Mouse (Mus musculus): ENCODE results near the gene Banp. TPM values are rescaled to one million over a fixed set of nuclear protein-coding genes. Genes with fewer than 3 reads are reported as not detected.

The Banp gene
- polyA plus RNA-seq, 1 experiment from 2014 or later = 54.6 TPM

DNA sequence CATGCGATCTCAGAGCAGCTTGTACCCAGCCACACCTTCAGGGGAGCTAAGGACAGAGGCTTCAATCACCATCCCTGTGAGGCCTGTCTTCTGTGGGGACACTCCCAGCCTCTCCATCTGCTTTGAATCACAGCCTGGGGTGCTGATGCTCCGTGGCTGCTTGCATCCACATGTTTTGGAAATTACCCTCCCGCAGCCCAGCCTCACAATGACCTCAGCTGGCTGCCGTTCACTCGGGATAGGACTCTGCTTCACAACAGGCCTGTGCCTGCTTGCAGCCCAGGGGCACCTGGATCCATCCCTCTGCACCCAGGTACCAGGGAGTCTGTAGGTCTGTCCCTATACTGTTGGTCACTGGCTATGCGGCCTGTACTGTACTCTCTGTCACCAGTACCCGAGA, 114.8 kb downstream of the Banp start:
- Histone ChIP-seq H3K4me2 (no peak overlapping the region), H3K9ac (no peak overlapping the region), H3K4me1 (no peaks in the 10 kb centered on the region), H3K9me3 (no peaks in the 10 kb centered on the region), H3K4me3 (no peak overlapping the region), H3K36me3 (replicated peaks) (no peaks in the 10 kb centered on the region), H3K27me3 (replicated peaks) (no peaks in the 10 kb centered on the region), H3K27ac (no peak overlapping the region)
- 86% methylated on average over 7 of the region's 7 CpGs for WGBS
- no peak for ATAC-seq (replicated peaks)

- ATAC-seq (replicated peaks) = no peak
- H3K36me3 ChIP-seq (replicated peaks) = no peaks in the 10 kb centered on the region
- H3K4me1 ChIP-seq = no peaks in the 10 kb centered on the region
- no peaks in the 10 kb centered on the region for H3K27me3 ChIP-seq (replicated peaks)
- H3K4me3 ChIP-seq = no peak overlapping the region
- H3K4me2 ChIP-seq = no peak overlapping the region
- H3K9ac ChIP-seq = no peak overlapping the region
- 71% methylated on average over 15 of the region's 15 CpGs for WGBS
- no peaks in the 10 kb centered on the region for H3K9me3 ChIP-seq
- no peak overlapping the region for H3K27ac ChIP-seq
Measured at GRCm38 (mm10) chr8:122067783-122068505, 118.4 kb downstream of the Banp start.

GRCm38 (mm10) chr8:122068609-122069008, 119.1 kb downstream of the Banp start:
- ATAC-seq (replicated peaks) = no peak
- H3K4me2 ChIP-seq = no peak overlapping the region
- H3K9me3 ChIP-seq = no peaks in the 10 kb centered on the region
- H3K9ac ChIP-seq = no peak overlapping the region
- no peak overlapping the region for H3K27ac ChIP-seq
- 85% methylated on average over 13 of the region's 13 CpGs for WGBS
- H3K27me3 ChIP-seq (replicated peaks) = no peaks in the 10 kb centered on the region
- no peak overlapping the region for H3K4me3 ChIP-seq
- H3K36me3 ChIP-seq (replicated peaks) = no peaks in the 10 kb centered on the region
- H3K4me1 ChIP-seq = no peaks in the 10 kb centered on the region

- WGBS = 77% methylated on average over 11 of the region's 11 CpGs
- Histone ChIP-seq H3K4me1 (no peaks in the 10 kb centered on the region), H3K36me3 (replicated peaks) (no peaks in the 10 kb centered on the region), H3K4me2 (no peak overlapping the region), H3K9ac (no peak overlapping the region), H3K9me3 (no peaks in the 10 kb centered on the region), H3K27me3 (replicated peaks) (no peaks in the 10 kb centered on the region), H3K27ac (no peak overlapping the region), H3K4me3 (no peak overlapping the region)
- ATAC-seq (replicated peaks) = no peak
Measured at GRCm38 (mm10) chr8:122069281-122069680, 119.7 kb downstream of the Banp start.

- H3K4me1 ChIP-seq = peaks cover 1% of the 10 kb centered on the region; the same call in 1 of the 2 replicates
- no peaks in the 10 kb centered on the region for H3K36me3 ChIP-seq (replicated peaks)
- no peak for ATAC-seq (replicated peaks)
- H3K9ac ChIP-seq = no peak overlapping the region
- H3K27ac ChIP-seq = no peak overlapping the region
- no peaks in the 10 kb centered on the region for H3K27me3 ChIP-seq (replicated peaks)
- H3K9me3 ChIP-seq = no peaks in the 10 kb centered on the region
- H3K4me2 ChIP-seq = no peak overlapping the region
- WGBS = 67% methylated on average over 4 of the region's 4 CpGs
- no peak overlapping the region for H3K4me3 ChIP-seq
Measured at GRCm38 (mm10) chr8:122071193-122071592, 121.6 kb downstream of the Banp start.

GRCm38 (mm10) chr8:122073964-122074363, 124.4 kb downstream of the Banp start:
- Histone ChIP-seq H3K27ac (no peak overlapping the region), H3K27me3 (replicated peaks) (no peaks in the 10 kb centered on the region), H3K9me3 (no peaks in the 10 kb centered on the region), H3K36me3 (replicated peaks) (no peaks in the 10 kb centered on the region), H3K4me3 (no peak overlapping the region), H3K4me2 (no peak overlapping the region), H3K9ac (no peak overlapping the region), H3K4me1 (peaks cover 7% of the 10 kb centered on the region; the same call in 1 of the 2 replicates)
- no peak for ATAC-seq (replicated peaks)
- 87% methylated on average over 9 of the region's 9 CpGs for WGBS

DNA sequence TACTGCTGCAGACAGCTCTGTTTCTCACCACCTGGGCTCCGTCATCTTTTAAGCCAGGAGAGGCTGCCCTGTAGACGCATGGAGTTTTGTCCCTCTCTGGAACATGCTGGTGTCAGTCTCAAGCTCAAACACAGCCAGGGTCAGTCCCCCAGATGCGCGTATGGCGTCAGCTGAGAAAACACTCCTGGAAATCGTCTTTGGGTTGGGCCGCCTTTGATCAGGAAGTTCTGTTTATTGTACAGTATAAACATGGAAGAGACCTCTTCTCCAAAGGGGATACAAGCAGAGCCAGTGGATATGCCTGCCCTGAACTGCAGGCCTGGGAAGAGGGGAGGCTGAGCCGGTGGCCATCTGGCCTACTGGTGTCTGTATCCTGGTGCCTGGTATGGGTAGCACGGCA, 124.9 kb downstream of the Banp start:
- no peak overlapping the region for H3K4me2 ChIP-seq
- 90% methylated on average over 9 of the region's 9 CpGs for WGBS

DNA sequence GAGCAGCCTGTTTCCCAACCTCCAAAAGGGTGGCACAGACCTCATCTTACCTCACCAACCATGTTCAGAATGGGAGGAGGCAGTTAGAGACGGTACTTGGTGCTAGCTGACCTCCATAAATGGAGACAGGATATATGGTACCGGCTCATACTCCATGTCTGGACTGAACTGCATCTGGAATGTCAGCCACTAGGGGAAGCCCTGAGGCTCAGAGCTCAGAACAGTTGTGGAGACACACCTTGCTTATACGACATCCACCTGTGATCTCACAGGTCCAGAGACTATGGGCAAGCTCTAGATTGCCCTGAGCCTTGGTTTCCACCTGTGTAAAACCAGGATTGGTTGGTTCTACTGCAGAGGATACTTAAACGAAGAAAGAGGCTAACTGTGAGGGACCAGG, 125.4 kb downstream of the Banp start:
- no peaks in the 10 kb centered on the region for H3K27me3 ChIP-seq (replicated peaks)
- H3K9ac ChIP-seq = no peak overlapping the region
- H3K4me3 ChIP-seq = no peak overlapping the region
- no peak overlapping the region for H3K4me2 ChIP-seq
- no peak overlapping the region for H3K27ac ChIP-seq
- H3K9me3 ChIP-seq = no peaks in the 10 kb centered on the region
- no peaks in the 10 kb centered on the region for H3K36me3 ChIP-seq (replicated peaks)
- WGBS = 88% methylated on average over 4 of the region's 4 CpGs
- no peak for ATAC-seq (replicated peaks)
- peaks cover 7% of the 10 kb centered on the region; the same call in 1 of the 2 replicates for H3K4me1 ChIP-seq

More for the DNA sequence above, 124.9 kb downstream of the Banp start:
- H3K27me3 ChIP-seq (replicated peaks) = no peaks in the 10 kb centered on the region
- no peak overlapping the region for H3K9ac ChIP-seq
- H3K27ac ChIP-seq = no peak overlapping the region
- no peaks in the 10 kb centered on the region for H3K36me3 ChIP-seq (replicated peaks)
- no peak overlapping the region for H3K4me3 ChIP-seq
- no peaks in the 10 kb centered on the region for H3K9me3 ChIP-seq
- no peak for ATAC-seq (replicated peaks)
- H3K4me1 ChIP-seq = peaks cover 7% of the 10 kb centered on the region; the same call in 1 of the 2 replicates

GRCm38 (mm10) chr8:122076183-122076842, 126.8 kb downstream of the Banp start:
- Histone ChIP-seq H3K4me1 (peaks cover 7% of the 10 kb centered on the region; the same call in 1 of the 2 replicates), H3K9me3 (no peaks in the 10 kb centered on the region), H3K27ac (no peak overlapping the region), H3K4me3 (no peak overlapping the region), H3K4me2 (no peak overlapping the region), H3K27me3 (replicated peaks) (no peaks in the 10 kb centered on the region), H3K36me3 (replicated peaks) (no peaks in the 10 kb centered on the region), H3K9ac (no peak overlapping the region)
- no peak for ATAC-seq (replicated peaks)
- 34% methylated on average over 23 of the region's 23 CpGs for WGBS

DNA sequence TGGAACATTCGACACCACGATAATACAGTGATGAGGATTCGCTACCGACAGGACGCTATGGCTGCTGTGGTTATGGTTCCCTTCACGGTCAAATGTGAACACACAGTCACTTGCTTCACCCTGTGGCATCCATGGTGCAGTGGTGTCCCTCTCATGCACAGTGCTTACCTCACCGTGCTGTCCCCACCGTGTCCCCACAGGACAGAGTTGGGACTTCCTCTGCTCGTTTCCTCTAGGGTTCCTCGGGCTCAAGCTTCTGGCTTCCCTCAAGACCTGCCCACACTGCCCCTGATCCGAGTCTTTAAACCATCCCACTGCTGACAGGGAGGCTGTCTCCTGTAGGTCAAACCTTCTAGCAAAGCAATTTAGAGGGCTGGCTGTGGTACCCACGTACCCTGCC, 128.8 kb downstream of the Banp start:
- H3K4me1 ChIP-seq = peaks cover 7% of the 10 kb centered on the region; the same call in 1 of the 2 replicates
- no peaks in the 10 kb centered on the region for H3K36me3 ChIP-seq (replicated peaks)
- WGBS = 92% methylated on average over 12 of the region's 12 CpGs
- H3K9ac ChIP-seq = no peak overlapping the region
- H3K27me3 ChIP-seq (replicated peaks) = no peaks in the 10 kb centered on the region
- H3K9me3 ChIP-seq = no peaks in the 10 kb centered on the region
- H3K4me2 ChIP-seq = no peak overlapping the region
- no peak overlapping the region for H3K27ac ChIP-seq
- ATAC-seq (replicated peaks) = no peak
- no peak overlapping the region for H3K4me3 ChIP-seq

Measured in midbrain, embryonic 15.5 days (tissue).